Mouse (Mus musculus) inflammation-experienced regulatory T-cells, adult 6 months (primary cell): ENCODE results near the gene Cnot10. TPM values are rescaled to one million over a fixed set of nuclear protein-coding genes. Genes with fewer than 3 reads are reported as not detected.
A peak's percentile ranks its signal among the peaks of the same experiment; 100 is the strongest.

Experiments used
- ATAC-seq: one replicate; pipeline ENCODE4 v1.8.0; 2017
- polyA plus RNA-seq, 3 experiments: library from polyadenylated mRNA; unstranded; fragments of 100-300 nt; shearing (Covaris generic); gene quantifications; one replicate each; pipeline ENCODE4 v1.2.1; 2017

Cnot10 gene
- polyA plus RNA-seq, 3 experiments from 2014 or later, result 21.2 to 24.4 (median 23.6) TPM

DNA sequence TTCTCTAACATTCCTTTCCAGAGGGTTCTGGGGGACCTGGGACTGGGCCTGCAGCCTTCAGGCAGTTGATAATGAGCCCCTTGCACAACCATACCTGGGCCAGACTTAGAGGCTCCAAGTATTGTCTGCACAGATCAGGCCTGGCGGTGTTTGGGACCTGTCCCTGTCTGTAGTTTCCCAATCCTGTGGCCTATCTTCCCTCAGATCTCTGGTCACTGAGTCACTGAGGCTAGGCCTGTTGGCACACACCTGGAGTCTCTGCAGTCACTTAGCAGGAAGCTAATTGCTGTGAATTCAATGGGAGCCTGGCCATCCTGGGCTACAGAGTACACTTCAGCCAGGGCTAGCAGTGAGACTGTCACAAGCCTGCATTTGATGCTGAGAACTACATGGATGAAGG lies 64.0 kb downstream of the Cnot10 start:
- no peak for ATAC-seq

- peak; percentile 43 for ATAC-seq
Observed at GRCm38 (mm10) chr9:114573528-114573927, 66.5 kb downstream of the Cnot10 start.

DNA sequence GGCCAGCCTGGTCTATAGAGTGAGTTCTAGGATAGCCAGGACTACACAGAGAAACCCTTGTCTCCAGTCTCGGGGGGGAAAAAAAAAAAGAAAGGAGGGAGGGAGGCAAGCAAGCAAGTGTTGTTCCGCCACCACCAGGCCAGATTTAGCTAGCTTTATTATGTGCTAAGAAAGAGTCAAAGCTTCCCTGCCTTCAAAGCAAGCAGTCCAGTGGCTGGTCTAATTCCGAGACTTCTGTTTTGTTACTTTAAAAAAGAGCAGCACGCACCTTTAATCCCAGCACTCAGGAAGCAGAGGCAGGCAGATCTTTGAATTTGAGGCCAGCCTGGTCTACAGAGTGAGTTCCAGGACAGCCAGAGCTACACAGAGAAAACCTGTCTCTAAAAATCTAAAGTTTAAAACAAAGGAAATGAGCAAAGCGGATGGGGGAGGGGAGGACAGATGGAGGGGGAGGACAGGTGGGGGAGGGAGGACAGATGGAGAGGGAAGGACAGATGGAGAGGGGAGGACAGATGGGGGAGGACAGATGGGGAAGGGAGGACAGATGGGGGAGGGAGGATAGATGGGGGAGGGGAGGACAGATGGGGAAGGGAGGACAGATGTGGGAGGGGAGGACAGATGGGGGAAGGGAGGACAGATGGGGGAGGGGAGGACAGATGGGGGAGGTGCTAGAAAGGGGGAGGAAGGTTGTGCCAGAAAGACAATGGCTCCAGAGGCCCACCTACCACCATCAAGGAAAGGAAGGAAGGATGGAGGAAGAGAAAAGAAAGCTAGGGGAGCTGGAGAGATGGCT lies 71.1 kb downstream of the Cnot10 start:
- ATAC-seq, result no peak

- no peak for ATAC-seq
Observed at GRCm38 (mm10) chr9:114564667-114565066, 75.3 kb downstream of the Cnot10 start.

GRCm38 (mm10) chr9:114563761-114564606 lies 76.0 kb downstream of the Cnot10 start, which contains the start of gene Trim71:
Trim71 (minus strand) TSS chr9:114564369.
- no peak for ATAC-seq

GRCm38 (mm10) chr9:114562919-114563751 lies 76.8 kb downstream of the Cnot10 start:
- ATAC-seq, result no peak

- ATAC-seq, result no peak
Observed at GRCm38 (mm10) chr9:114562031-114562918, 77.7 kb downstream of the Cnot10 start.

- ATAC-seq, result no peak
Observed at GRCm38 (mm10) chr9:114561671-114561971, 78.4 kb downstream of the Cnot10 start.

DNA sequence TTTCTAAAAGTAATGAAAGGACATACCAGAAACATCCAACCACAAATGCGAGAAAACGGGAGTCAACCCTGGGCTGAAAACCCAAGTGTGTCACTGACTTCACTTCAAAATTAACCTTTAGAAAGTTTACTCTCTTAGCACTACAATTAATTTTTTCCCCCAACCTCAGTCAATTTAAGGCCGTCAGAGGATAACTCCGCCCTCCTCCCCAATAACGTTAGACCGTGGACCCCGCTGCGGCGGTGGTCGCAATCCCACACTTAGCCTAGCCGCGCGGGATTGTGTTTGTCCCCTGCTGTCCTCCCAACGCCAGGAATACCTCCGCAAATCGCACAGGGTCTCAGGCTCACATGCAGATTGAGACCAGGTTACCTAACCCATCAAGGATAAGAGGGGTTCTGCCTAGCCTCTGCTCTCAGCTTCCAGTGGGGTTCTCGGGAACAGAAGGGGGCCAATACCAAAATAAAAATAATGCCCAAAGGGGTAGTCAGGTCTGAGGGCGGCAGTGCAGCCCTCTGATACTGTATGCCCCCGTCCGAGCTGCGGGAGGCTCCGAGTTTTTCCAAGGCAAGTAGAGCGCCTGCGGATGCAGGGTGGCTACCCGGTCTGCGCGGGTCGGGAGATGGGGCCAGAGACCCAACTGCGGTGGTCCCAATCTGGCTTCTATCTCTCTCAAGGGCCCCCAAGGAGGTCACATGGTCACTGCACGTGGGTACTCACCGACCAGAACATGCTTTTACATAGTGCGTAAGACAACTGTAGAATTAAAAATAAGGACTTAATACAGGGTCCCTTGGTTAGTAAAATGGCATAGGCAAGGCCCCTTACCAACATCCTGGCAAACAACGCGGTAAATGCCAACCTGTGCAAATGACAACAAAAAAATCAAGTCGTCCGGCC lies 79.0 kb downstream of the Cnot10 start:
- no peak for ATAC-seq

GRCm38 (mm10) chr9:114560141-114560540 lies 79.8 kb downstream of the Cnot10 start:
- ATAC-seq, result no peak

DNA sequence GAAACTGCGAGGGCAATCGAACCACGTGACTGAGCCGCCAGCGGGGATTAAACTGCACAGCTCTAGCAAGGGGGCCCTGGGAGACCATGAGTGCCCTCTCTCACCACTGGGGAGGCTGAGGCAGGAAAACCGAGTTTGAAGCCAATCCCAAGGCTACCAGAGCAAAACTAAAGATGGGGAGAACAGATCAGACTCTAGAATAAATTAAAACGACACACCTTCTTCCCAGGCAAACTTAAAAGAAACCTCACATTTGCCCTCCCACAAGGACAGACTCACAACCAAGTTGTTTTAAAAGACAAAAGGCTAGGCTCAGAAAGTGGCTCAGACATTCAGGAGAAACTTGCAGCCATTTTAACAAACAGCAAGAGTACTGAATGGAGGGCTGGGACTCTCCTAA lies 82.9 kb downstream of the Cnot10 start:
- no peak for ATAC-seq

- ATAC-seq, result no peak
Observed at GRCm38 (mm10) chr9:114556276-114556855, 83.6 kb downstream of the Cnot10 start.

- ATAC-seq, result no peak
Observed at GRCm38 (mm10) chr9:114554355-114554979, 85.5 kb downstream of the Cnot10 start.

DNA sequence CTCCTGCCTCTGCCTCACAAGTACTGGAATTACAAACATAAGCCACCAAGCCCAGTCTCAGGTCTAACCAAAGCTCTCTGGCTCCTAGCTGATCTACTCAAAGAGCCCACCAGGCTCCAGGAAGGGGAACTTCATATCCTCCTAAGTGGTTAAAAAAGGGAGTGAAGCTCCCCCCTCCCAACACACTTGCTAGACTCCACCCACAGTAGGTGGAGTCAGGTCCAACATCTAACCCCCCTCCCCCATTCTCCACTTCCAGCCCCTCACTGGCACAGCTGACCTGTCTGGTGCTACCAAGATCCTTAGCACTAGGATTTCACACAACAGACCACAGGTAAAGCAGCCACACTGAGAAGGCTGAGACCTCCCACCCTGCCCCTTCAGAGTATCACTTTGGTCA lies 86.2 kb downstream of the Cnot10 start:
- no peak for ATAC-seq

DNA sequence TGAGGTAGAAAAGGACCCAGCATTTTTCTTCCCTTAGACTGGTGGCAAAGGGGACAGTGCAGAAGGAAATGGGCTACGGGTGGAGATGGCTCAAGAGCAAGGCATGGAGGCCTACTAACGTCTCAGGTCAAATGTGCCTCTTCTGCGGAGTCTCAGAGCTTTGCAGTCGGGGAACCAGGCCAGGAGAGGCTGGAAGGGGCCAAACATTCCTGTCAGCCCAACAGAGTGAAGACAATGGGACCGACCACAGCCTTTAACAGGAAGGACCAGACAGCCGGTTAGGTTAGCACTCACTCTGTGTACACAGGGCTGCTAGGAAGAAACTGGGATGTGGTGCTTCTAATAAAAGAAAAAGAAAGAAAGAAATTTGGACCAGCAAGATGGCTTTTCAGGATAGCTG lies 90.0 kb downstream of the Cnot10 start:
- no peak for ATAC-seq

DNA sequence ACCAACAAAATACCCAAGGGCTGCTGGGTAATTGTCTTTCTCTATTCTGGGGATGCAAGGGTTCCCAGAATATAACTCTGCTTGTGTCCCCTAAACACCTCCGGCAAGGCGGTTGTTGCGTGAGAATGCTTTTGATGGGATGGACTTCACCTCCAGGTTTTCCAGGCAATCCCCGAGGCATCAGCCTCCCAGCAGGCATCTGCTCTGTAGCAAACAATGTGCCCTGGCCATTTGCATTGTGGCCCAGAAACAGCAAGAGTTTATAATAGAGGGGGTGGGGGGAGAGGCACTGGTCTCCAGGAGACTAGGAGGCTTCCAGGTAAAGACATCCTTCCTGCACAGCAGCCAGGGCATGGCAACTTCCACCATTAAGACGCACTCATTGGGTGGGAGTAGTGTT lies 90.9 kb downstream of the Cnot10 start:
- ATAC-seq, result no peak

- no peak for ATAC-seq
Observed at GRCm38 (mm10) chr9:114548496-114548895, 91.5 kb downstream of the Cnot10 start.

GRCm38 (mm10) chr9:114547643-114548077 lies 92.3 kb downstream of the Cnot10 start:
- no peak for ATAC-seq

GRCm38 (mm10) chr9:114546765-114547164 lies 93.2 kb downstream of the Cnot10 start:
- peak; percentile 82 for ATAC-seq
